Comparison of ENCODE assay signal across 30 mouse cellular contexts in the genomic region with DNA sequence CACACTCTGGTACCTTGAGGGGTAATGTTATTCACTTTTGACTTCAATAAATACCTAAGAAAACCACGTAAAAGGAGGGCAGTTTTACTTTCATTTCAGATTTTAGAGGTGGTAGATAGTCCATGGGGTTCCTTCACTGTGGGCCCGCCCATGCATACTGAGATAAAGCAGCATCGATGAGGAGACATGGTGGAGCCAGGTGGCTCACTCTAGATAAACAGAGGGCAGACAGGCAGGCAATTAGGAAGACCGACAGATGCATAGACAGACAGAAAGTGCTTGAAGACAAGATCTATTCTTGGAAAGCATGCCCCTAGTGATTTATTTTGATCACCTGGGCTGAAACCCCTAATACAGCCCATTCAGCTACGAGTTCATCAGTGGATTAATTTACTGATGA. TPM values are rescaled to one million over a fixed set of nuclear protein-coding genes. Genes with fewer than 3 reads are reported as not detected.
DNase-seq lines count a peak whose midpoint lies in the region; ATAC-seq and TF ChIP-seq lines count a peak whose summit lies in the region.
"Had no signal": no experiment of that assay in that cellular context is flagged by ENCODE, and none has a peak within 500 bp of the region (broad histone marks: within the 10 kb centered on the region; RNA-seq: fewer than 3 reads in every experiment).

No protein-coding gene starts in this region.

- H3K9ac ChIP-seq in stomach, embryonic 15.5 days, result no peak overlapping the region
- H3K9ac ChIP-seq in stomach, postnatal 0 days (ENCODE audit: low read length), result no peak overlapping the region
- H3K9ac ChIP-seq in liver, embryonic 15.5 days, result no peak overlapping the region
- H3K9ac ChIP-seq: forebrain, embryonic 12.5 days had no signal

- peak; percentile 90; the same call in 1 of the 2 replicates for ATAC-seq in stomach, embryonic 15.5 days (ENCODE audit: insufficient read depth, low FRiP score, low read depth)
- ATAC-seq in stomach, postnatal 0 days (ENCODE audit: low FRiP score, low TSS enrichment), result no peak
- ATAC-seq in liver, embryonic 15.5 days (ENCODE audit: insufficient read depth), result peak; percentile 99
- ATAC-seq: hindbrain, postnatal 0 days; lung, postnatal 0 days; midbrain, embryonic 16.5 days had no signal

- 52% methylated on average over 5 of the region's 5 CpGs for WGBS in stomach, embryonic 15.5 days
- WGBS in stomach, postnatal 0 days, result 63% methylated on average over 5 of the region's 5 CpGs
- WGBS in liver, embryonic 15.5 days (ENCODE audit: insufficient replicate concordance), result 27% methylated on average over 5 of the region's 5 CpGs

- H3K4me2 ChIP-seq in stomach, embryonic 15.5 days, result no peak overlapping the region
- H3K4me2 ChIP-seq in stomach, postnatal 0 days (replicated peaks; ENCODE audit: low read depth), result no peak overlapping the region
- H3K4me2 ChIP-seq in liver, embryonic 15.5 days, result peak overlapping the region; percentile 47
- H3K4me2 ChIP-seq: forebrain, embryonic 12.5 days had no signal

- H3K4me1 ChIP-seq in stomach, embryonic 15.5 days, result no peaks in the 10 kb centered on the region
- H3K4me1 ChIP-seq in stomach, postnatal 0 days (replicated peaks; ENCODE audit: control insufficient read depth, insufficient read depth), result no peaks in the 10 kb centered on the region
- H3K4me1 ChIP-seq in liver, embryonic 15.5 days (replicated peaks), result peaks cover 21% of the 10 kb centered on the region
- H3K4me1 ChIP-seq: forebrain, embryonic 12.5 days had no signal

- no peak overlapping the region for H3K4me3 ChIP-seq in stomach, embryonic 15.5 days (replicated peaks)
- H3K4me3 ChIP-seq in stomach, postnatal 0 days (ENCODE audit: low read depth, low read length), result no peak overlapping the region
- no peak overlapping the region for H3K4me3 ChIP-seq in liver, embryonic 15.5 days (replicated peaks)
- H3K4me3 ChIP-seq: forebrain, embryonic 12.5 days; limb, embryonic 10.5 days; myocyte had no signal

- TF ChIP-seq CTCF in stomach, postnatal 0 days (IDR thresholded peaks at IDR 0.05; ENCODE audit: low read depth), result no peak

- H3K27me3 ChIP-seq in stomach, embryonic 15.5 days (replicated peaks), result no peaks in the 10 kb centered on the region
- H3K27me3 ChIP-seq in stomach, postnatal 0 days (ENCODE audit: control insufficient read depth, insufficient read depth, low read length), result no peaks in the 10 kb centered on the region
- peaks cover 4% of the 10 kb centered on the region; the same call in 1 of the 2 replicates for H3K27me3 ChIP-seq in liver, embryonic 15.5 days
- H3K27me3 ChIP-seq: forebrain, embryonic 12.5 days had no signal

- H3K27ac ChIP-seq in stomach, embryonic 15.5 days, result no peak overlapping the region
- H3K27ac ChIP-seq in stomach, postnatal 0 days (replicated peaks), result no peak overlapping the region
- peak overlapping the region; percentile 67 for H3K27ac ChIP-seq in liver, embryonic 15.5 days (replicated peaks)
- H3K27ac ChIP-seq: forebrain, embryonic 12.5 days; hindbrain, postnatal 0 days; limb, embryonic 10.5 days; macrophage had no signal

- no peaks in the 10 kb centered on the region for H3K36me3 ChIP-seq in stomach, embryonic 15.5 days
- no peaks in the 10 kb centered on the region for H3K36me3 ChIP-seq in stomach, postnatal 0 days (ENCODE audit: control insufficient read depth, insufficient read depth, low read length)
- no peaks in the 10 kb centered on the region for H3K36me3 ChIP-seq in liver, embryonic 15.5 days (replicated peaks)
- H3K36me3 ChIP-seq: forebrain, embryonic 12.5 days; limb, embryonic 10.5 days had no signal

- no peak for DNase-seq in stomach, postnatal 0 days (ENCODE audit: low spot score)
- peak; percentile 64 for DNase-seq in c-Kit-positive CD71-positive TER-119-positive erythroid progenitor cells, embryonic 14.5 days (ENCODE audit: low spot score)
- no peak for DNase-seq in layer of hippocampus, postnatal 25 days (ENCODE audit: extremely low spot score in 1 of 2, low spot score in 1 of 2)
- no peak for DNase-seq in right cerebral cortex, adult 2 months (ENCODE audit: low spot score in 2 of 2)
- DNase-seq in kidney, postnatal 14 days, result no peak
- DNase-seq: adrenal gland, postnatal 25 days; cerebellum, adult 18-20 months; cerebellum, postnatal 14 days; kidney, adult 11 months had no signal

- TF ChIP-seq EP300 in stomach, postnatal 0 days (optimal IDR thresholded peaks at IDR 0.05), result no peak

- H3K9me3 ChIP-seq in stomach, embryonic 15.5 days, result no peaks in the 10 kb centered on the region
- no peaks in the 10 kb centered on the region for H3K9me3 ChIP-seq in stomach, postnatal 0 days (ENCODE audit: control insufficient read depth, low read length)
- H3K9me3 ChIP-seq in liver, embryonic 15.5 days (replicated peaks), result no peaks in the 10 kb centered on the region
- H3K9me3 ChIP-seq: forebrain, embryonic 12.5 days; limb, embryonic 10.5 days had no signal

RNA-seq across cellular contexts. Expression of a gene that starts 13.1 kb away (rescaled TPM):
- polyA plus RNA-seq in stomach, embryonic 15.5 days (2015; fragmentation: Nextera tagmentation; extraction: Ambion mirVana), result not detected in 2 replicates
- not detected in 2 replicates for polyA plus RNA-seq in stomach, postnatal 0 days (2015; fragmentation: Nextera tagmentation; extraction: Ambion mirVana)
- not detected in 2 replicates for polyA plus RNA-seq in liver, embryonic 15.5 days (2015; fragmentation: Nextera tagmentation; extraction: Ambion mirVana)
- not detected for total RNA-seq in layer of hippocampus, postnatal 25 days (2021)
- total RNA-seq: adrenal gland, postnatal 25 days; gastrocnemius, postnatal 36 days; hindbrain, postnatal 0 days; layer of hippocampus, postnatal 10 days; liver, adult 2 months had no signal
- polyA plus RNA-seq: brain, embryonic 14.5 days; C2C12; embryonic facial prominence, embryonic 11.5 days; forebrain, embryonic 12.5 days; heart, postnatal 0 days; hindbrain, embryonic 11.5 days; hindbrain, postnatal 0 days; kidney, embryonic 16.5 days; large intestine, adult 2 months; limb, embryonic 10.5 days; liver, adult 2 months; lung, postnatal 0 days; macrophage; midbrain, embryonic 16.5 days; myocyte; neural tube, embryonic 14.5 days; urinary bladder, adult 2 months had no signal
